Mouse (Mus musculus) bone marrow, adult 2 months (tissue): ENCODE measurements around the gene Hoxb4.

Source experiments
- CTCF ChIP-seq: fragments of 200-500 bp; IDR thresholded peaks from 2 replicates; pipeline ENCODE4 v1.5.1; 2011; ENCODE audit warnings: low read length, control low read depth; ENCODE audit not compliant: control insufficient read depth, insufficient read depth
- POLR2A ChIP-seq: fragments of 200-500 bp; IDR thresholded peaks from 2 replicates; pipeline ENCODE4 v1.6.1; 2011; ENCODE audit warnings: low read depth, mild to moderate bottlenecking, control low read depth, low read length, borderline replicate concordance; ENCODE audit not compliant: control insufficient read depth

- no peak for TF ChIP-seq CTCF
- TF ChIP-seq POLR2A, result no peak
Measured at GRCm38 (mm10) chr11:96347717-96348116, 29.6 kb downstream of the Hoxb4 start.
